Mouse (Mus musculus) CD4-positive helper T cell, adult 2 months (primary cell): ENCODE measurements around the gene Gprc5c.
A peak's percentile ranks its signal among the peaks of the same experiment; 100 is the strongest.

Source experiments
- DNase-seq: peaks from one replicate; pipeline ENCODE4 v3.0.0-alpha.2; 2012; ENCODE audit warnings: low read depth, missing footprints, low spot score

Gene Gprc5c

GRCm38 (mm10) chr11:114850452-114851268, at the start of gene Gprc5c:
TSS of gene Gprc5c (plus strand) at chr11:114851152.
- DNase-seq = no peak

GRCm38 (mm10) chr11:114801906-114802305, 49.0 kb upstream of the Gprc5c start:
- no peak for DNase-seq

- no peak for DNase-seq
These were observed 48.2 kb upstream of the Gprc5c start for GRCm38 (mm10) chr11:114802540-114803267.

- no peak for DNase-seq
These were observed 47.0 kb upstream of the Gprc5c start for GRCm38 (mm10) chr11:114803990-114804389.

GRCm38 (mm10) chr11:114807025-114807424, 43.9 kb upstream of the Gprc5c start:
- no peak for DNase-seq

- DNase-seq = peak; percentile 76
These were observed 43.1 kb upstream of the Gprc5c start for GRCm38 (mm10) chr11:114807686-114808427.

- no peak for DNase-seq
These were observed 41.6 kb upstream of the Gprc5c start for GRCm38 (mm10) chr11:114809371-114809770.

- no peak for DNase-seq
These were observed 40.6 kb upstream of the Gprc5c start for GRCm38 (mm10) chr11:114810344-114810743.

GRCm38 (mm10) chr11:114812731-114813240, 38.2 kb upstream of the Gprc5c start:
- peak; percentile 77 for DNase-seq

GRCm38 (mm10) chr11:114814873-114815592, 35.9 kb upstream of the Gprc5c start:
- DNase-seq = no peak

GRCm38 (mm10) chr11:114816934-114817333, 34.0 kb upstream of the Gprc5c start:
- DNase-seq = no peak

GRCm38 (mm10) chr11:114818185-114818584, 32.8 kb upstream of the Gprc5c start:
- no peak for DNase-seq

GRCm38 (mm10) chr11:114819110-114819509, 31.8 kb upstream of the Gprc5c start:
- DNase-seq = no peak

GRCm38 (mm10) chr11:114820444-114820843, 30.5 kb upstream of the Gprc5c start:
- no peak for DNase-seq

GRCm38 (mm10) chr11:114821325-114821724, 29.6 kb upstream of the Gprc5c start:
- no peak for DNase-seq

- no peak for DNase-seq
These were observed 28.2 kb upstream of the Gprc5c start for GRCm38 (mm10) chr11:114822727-114823126.

GRCm38 (mm10) chr11:114823199-114823725, 27.7 kb upstream of the Gprc5c start:
- DNase-seq = no peak

GRCm38 (mm10) chr11:114826686-114827085, 24.3 kb upstream of the Gprc5c start:
- no peak for DNase-seq

- DNase-seq = no peak
These were observed 21.2 kb upstream of the Gprc5c start for GRCm38 (mm10) chr11:114829499-114830432.

- no peak for DNase-seq
These were observed 20.5 kb upstream of the Gprc5c start for GRCm38 (mm10) chr11:114830433-114830773.
